Mouse (Mus musculus): ENCODE results near the gene Ercc2. TPM values are rescaled to one million over a fixed set of nuclear protein-coding genes. Genes with fewer than 3 reads are reported as not detected.

Gene Ercc2
- total and polyA plus RNA-seq, 3 experiments: 29.0 to 43.8 (median 33.5) TPM

- no peaks in the 10 kb centered on the region for H3K79me2 ChIP-seq (replicated peaks; ENCODE audit: control insufficient read depth, extremely low read depth, insufficient read depth, poor library complexity, severe bottlenecking)
- no peaks in the 10 kb centered on the region for H3K36me3 ChIP-seq (replicated peaks in 1 of 2; ENCODE audit: control insufficient read depth in 1 of 2, insufficient read depth in 1 of 2, low read length in 1 of 2)
- dilution Hi-C loops (cut with MboI; ENCODE audit: extremely low pct_ligation_motif_present, extremely low pct_unique_long_range_greater_than_20kb, low sequenced_read_pairs): no loop called here
- no peak overlapping the region for H3K9ac ChIP-seq (ENCODE audit: insufficient read depth, low read depth)
- peaks cover 5 to 25% of the 10 kb centered on the region in 2 experiments; a peak in 3 of 4 replicates for H3K4me1 ChIP-seq (ENCODE audit: control insufficient read depth in 1 of 2, insufficient read depth in 2 of 2)
- in situ Hi-C loops (cut with MboI; ENCODE audit: low pct_ligation_motif_present, low pct_unique_long_range_greater_than_20kb, low sequenced_read_pairs): loop anchor here (25.0 kb wide), 2 partner anchors 151 to 451 kb away; partner anchors contain the start of genes Ceacam16, Gm19345 and Ppp1r37
- H3K9me3 ChIP-seq (replicated peaks; ENCODE audit: low read length): peaks cover 15% of the 10 kb centered on the region
- DNase-seq (ENCODE audit: extremely low read depth): no peak
- TF ChIP-seq HCFC1 (IDR thresholded peaks at IDR 0.05; ENCODE audit: low read depth, low read length) (no peak), SIN3A (IDR thresholded peaks at IDR 0.05; ENCODE audit: low read length) (no peak), GABPA (IDR thresholded peaks at IDR 0.05; ENCODE audit: insufficient replicate concordance, low read depth, low read length) (no peak), BHLHE40 (IDR thresholded peaks at IDR 0.05; ENCODE audit: low read depth, low read length) (no peak), SMC3 (IDR thresholded peaks at IDR 0.05; ENCODE audit: low read depth, low read length) (no peak), ELF1 (IDR thresholded peaks at IDR 0.05; ENCODE audit: low read depth, low read length) (no peak), JUN (IDR thresholded peaks at IDR 0.05; ENCODE audit: insufficient read depth, low read depth, low read length) (no peak), JUND (conservative IDR thresholded peaks at IDR 0.05; ENCODE audit: low read depth, low read length) (no peak)
- H3K27ac ChIP-seq (ENCODE audit: insufficient read depth, low read depth): no peak overlapping the region
- no peak overlapping the region for H3K4me2 ChIP-seq (ENCODE audit: insufficient read depth, low read depth, poor library complexity, severe bottlenecking)
- H3K27me3 ChIP-seq (replicated peaks): peaks cover 55% of the 10 kb centered on the region
- H3K4me3 ChIP-seq (replicated peaks in 1 of 3; ENCODE audit: low read depth in 2 of 3, low read length in 2 of 3, poor library complexity in 1 of 3): no peak overlapping the region
Measured at GRCm38 (mm10) chr7:19411783-19412182, 30.0 kb downstream of the Ercc2 start.

- dilution Hi-C loops (cut with MboI; ENCODE audit: extremely low pct_ligation_motif_present, extremely low pct_unique_long_range_greater_than_20kb, low sequenced_read_pairs): no loop called here
- H3K4me2 ChIP-seq (ENCODE audit: insufficient read depth, low read depth, poor library complexity, severe bottlenecking): no peak overlapping the region
Measured at GRCm38 (mm10) chr7:19413525-19413924, 31.7 kb downstream of the Ercc2 start.

GRCm38 (mm10) chr7:19416590-19416989 is 34.8 kb downstream of the Ercc2 start:
- Histone ChIP-seq H3K4me2 (ENCODE audit: insufficient read depth, low read depth, poor library complexity, severe bottlenecking) (no peak overlapping the region), H3K9me3 (replicated peaks; ENCODE audit: low read length) (peaks cover 15% of the 10 kb centered on the region), H3K27ac (ENCODE audit: insufficient read depth, low read depth) (no peak overlapping the region), H3K36me3 (replicated peaks in 1 of 2; ENCODE audit: control insufficient read depth in 1 of 2, insufficient read depth in 1 of 2, low read length in 1 of 2) (no peaks in the 10 kb centered on the region), H3K9ac (ENCODE audit: insufficient read depth, low read depth) (no peak overlapping the region), H3K79me2 (replicated peaks; ENCODE audit: control insufficient read depth, extremely low read depth, insufficient read depth, poor library complexity, severe bottlenecking) (no peaks in the 10 kb centered on the region), H3K4me1 (ENCODE audit: control insufficient read depth in 1 of 2, insufficient read depth in 2 of 2) (peaks cover 3 to 15% of the 10 kb centered on the region in 2 experiments), H3K27me3 (replicated peaks) (peaks cover 66% of the 10 kb centered on the region), H3K4me3 (replicated peaks in 1 of 3; ENCODE audit: low read depth in 2 of 3, low read length in 2 of 3, poor library complexity in 1 of 3) (no peak overlapping the region)
- DNase-seq (ENCODE audit: extremely low read depth): no peak
- in situ Hi-C loops (cut with MboI; ENCODE audit: low pct_ligation_motif_present, low pct_unique_long_range_greater_than_20kb, low sequenced_read_pairs) (loop anchor here (25.0 kb wide), 2 partner anchors 146 to 446 kb away; partner anchors contain the start of genes Ceacam16, Gm19345 and Ppp1r37), dilution Hi-C loops (cut with MboI; ENCODE audit: extremely low pct_ligation_motif_present, extremely low pct_unique_long_range_greater_than_20kb, low sequenced_read_pairs) (no loop called here)
- no peak for TF ChIP-seq JUND (conservative IDR thresholded peaks at IDR 0.05; ENCODE audit: low read depth, low read length)
- no peak for TF ChIP-seq TBP (conservative IDR thresholded peaks at IDR 0.05; ENCODE audit: low read depth, low read length)
- TF ChIP-seq EP300 (IDR thresholded peaks at IDR 0.05; ENCODE audit: low read length): no peak
- TF ChIP-seq USF2 (conservative IDR thresholded peaks at IDR 0.05; ENCODE audit: low read depth, low read length): no peak
- TF ChIP-seq USF1 (IDR thresholded peaks at IDR 0.05; ENCODE audit: low read depth, low read length): no peak
- no peak for TF ChIP-seq SIN3A (IDR thresholded peaks at IDR 0.05; ENCODE audit: low read length)
- TF ChIP-seq MAZ (IDR thresholded peaks at IDR 0.05; ENCODE audit: low read depth, low read length): no peak
- no peak for TF ChIP-seq CHD2 (IDR thresholded peaks at IDR 0.05; ENCODE audit: low read length)
- no peak for TF ChIP-seq MAFK (IDR thresholded peaks at IDR 0.05; ENCODE audit: insufficient replicate concordance, low read length)
- TF ChIP-seq KAT2A (IDR thresholded peaks at IDR 0.05; ENCODE audit: insufficient replicate concordance, low read length): no peak
- no peak for TF ChIP-seq ZNF384 (IDR thresholded peaks at IDR 0.05; ENCODE audit: low read depth, low read length)
- TF ChIP-seq RCOR1 (conservative IDR thresholded peaks at IDR 0.05; ENCODE audit: low read depth, low read length): no peak

More at GRCm38 (mm10) chr7:19413525-19413924, 31.7 kb downstream of the Ercc2 start:
- no peak overlapping the region for H3K9ac ChIP-seq (ENCODE audit: insufficient read depth, low read depth)
- peaks cover 5 to 25% of the 10 kb centered on the region in 2 experiments; a peak in 3 of 4 replicates for H3K4me1 ChIP-seq (ENCODE audit: control insufficient read depth in 1 of 2, insufficient read depth in 2 of 2)
- no peak overlapping the region for H3K27ac ChIP-seq (ENCODE audit: insufficient read depth, low read depth)
- no peaks in the 10 kb centered on the region for H3K79me2 ChIP-seq (replicated peaks; ENCODE audit: control insufficient read depth, extremely low read depth, insufficient read depth, poor library complexity, severe bottlenecking)
- in situ Hi-C loops (cut with MboI; ENCODE audit: low pct_ligation_motif_present, low pct_unique_long_range_greater_than_20kb, low sequenced_read_pairs): loop anchor here (25.0 kb wide), 2 partner anchors 149 to 449 kb away; partner anchors contain the start of genes Ceacam16, Gm19345 and Ppp1r37
- no peak for TF ChIP-seq MAFK (IDR thresholded peaks at IDR 0.05; ENCODE audit: insufficient replicate concordance, low read length)
- TF ChIP-seq JUN (IDR thresholded peaks at IDR 0.05; ENCODE audit: insufficient read depth, low read depth, low read length): no peak
- no peak for TF ChIP-seq SIN3A (IDR thresholded peaks at IDR 0.05; ENCODE audit: low read length)
- no peak for TF ChIP-seq ETS1 (conservative IDR thresholded peaks at IDR 0.05; ENCODE audit: low read depth, low read length)
- no peak for TF ChIP-seq GABPA (IDR thresholded peaks at IDR 0.05; ENCODE audit: insufficient replicate concordance, low read depth, low read length)
- no peak for TF ChIP-seq CHD1 (IDR thresholded peaks at IDR 0.05; ENCODE audit: low read depth, low read length)
- no peak for TF ChIP-seq MAZ (IDR thresholded peaks at IDR 0.05; ENCODE audit: low read depth, low read length)
- no peak for TF ChIP-seq JUND (conservative IDR thresholded peaks at IDR 0.05; ENCODE audit: low read depth, low read length)
- no peak for TF ChIP-seq POLR2AphosphoS2 (IDR thresholded peaks at IDR 0.05; ENCODE audit: low read depth, low read length)
- no peak for TF ChIP-seq KAT2A (IDR thresholded peaks at IDR 0.05; ENCODE audit: insufficient replicate concordance, low read length)
- peaks cover 56% of the 10 kb centered on the region for H3K27me3 ChIP-seq (replicated peaks)
- H3K36me3 ChIP-seq (replicated peaks in 1 of 2; ENCODE audit: control insufficient read depth in 1 of 2, insufficient read depth in 1 of 2, low read length in 1 of 2): no peaks in the 10 kb centered on the region
- H3K4me3 ChIP-seq (replicated peaks in 1 of 3; ENCODE audit: low read depth in 2 of 3, low read length in 2 of 3, poor library complexity in 1 of 3): no peak overlapping the region
- H3K9me3 ChIP-seq (replicated peaks; ENCODE audit: low read length): peaks cover 15% of the 10 kb centered on the region
- DNase-seq (ENCODE audit: extremely low read depth): no peak
